Mouse (Mus musculus) hindbrain, postnatal 0 days (tissue): ENCODE measurements around the gene Setd3. TPM values are rescaled to one million over a fixed set of nuclear protein-coding genes. Genes with fewer than 3 reads are reported as not detected.
A peak's percentile ranks its signal among the peaks of the same experiment; 100 is the strongest.

Experiments
- ATAC-seq: fragments of 200-750 bp; cut with Nextera tagmentation; 2 replicates; pipeline ENCODE4 v1.8.0; 2017; ENCODE audit warnings: mild to moderate bottlenecking, moderate TSS enrichment, moderate library complexity
- DNase-seq: peaks from one replicate; pipeline ENCODE4 v3.0.0-alpha.2; 2015; ENCODE audit warnings: low spot score
- H3K27ac ChIP-seq: fragments of 300-500 bp; sonication (generic); 2 replicates; pipeline ENCODE4 v1.5.1; 2014; ENCODE audit warnings: mild to moderate bottlenecking
- H3K27me3 ChIP-seq: fragments of 300-500 bp; sonication (generic); 2 replicates; pipeline ENCODE4 v1.6.1; 2014; ENCODE audit warnings: low read length, mixed read lengths; ENCODE audit not compliant: insufficient read depth
- H3K36me3 ChIP-seq: fragments of 300-500 bp; sonication (generic); 2 replicates; pipeline ENCODE4 v1.6.1; 2014; ENCODE audit warnings: low read length, mixed read lengths; ENCODE audit not compliant: insufficient read depth
- H3K4me1 ChIP-seq: fragments of 300-500 bp; sonication (generic); 2 replicates; pipeline ENCODE4 v1.6.1; 2014; ENCODE audit warnings: antibody characterized with exemption, low read length, mixed read lengths; ENCODE audit not compliant: insufficient read depth
- H3K4me2 ChIP-seq: fragments of 300-500 bp; sonication (generic); 2 replicates; pipeline ENCODE4 v1.6.1; 2014; ENCODE audit warnings: low read depth, mild to moderate bottlenecking, low read length, moderate library complexity, mixed read lengths
- H3K4me3 ChIP-seq: fragments of 300-500 bp; sonication (generic); 2 replicates; pipeline ENCODE4 v1.5.1; 2014; ENCODE audit warnings: low read length
- H3K9ac ChIP-seq: fragments of 300-500 bp; sonication (generic); replicated peaks from 2 replicates; pipeline ENCODE4 v1.6.1; 2014; ENCODE audit warnings: mild to moderate bottlenecking, low read length, moderate library complexity, mixed read lengths
- H3K9me3 ChIP-seq: fragments of 300-500 bp; sonication (generic); 2 replicates; pipeline ENCODE4 v1.6.1; 2016; ENCODE audit warnings: low read length, mixed read lengths
- CTCF ChIP-seq: IDR thresholded peaks from 2 replicates; pipeline ENCODE4 v1.5.1; 2016; ENCODE audit warnings: antibody characterized with exemption, control low read depth, low read depth
- WGBS: fragments of 180-500 bp; shearing (Covaris S2); extraction: QIAGEN DNeasy Blood & Tissue Kit; methylation state at CpG from one replicate; pipeline ENCODE4 v1.1.7; 2014; 5-methylcytosine and 5-hydroxymethylcytosine counted together
- polyA plus RNA-seq: library from polyadenylated mRNA; unstranded; fragments of >200 nt; fragmentation: Nextera tagmentation; extraction: Ambion mirVana; gene quantifications from 2 replicates; pipeline ENCODE4 v1.2.1, GENCODE M21; 2015
- total RNA-seq: library from RNA; depleted of rRNA; stranded (reverse); fragments of >200 nt; gene quantifications from 2 replicates; pipeline ENCODE4 v1.2.3, GENCODE M21; 2014

The Setd3 gene
- total and polyA plus RNA-seq, 2 experiments from 2014 or later: 61.3 to 87.1 TPM

- no peak for TF ChIP-seq CTCF
- Histone ChIP-seq H3K36me3 (peaks cover 67% of the 10 kb centered on the region), H3K9me3 (no peaks in the 10 kb centered on the region), H3K4me3 (no peak overlapping the region), H3K4me1 (no peaks in the 10 kb centered on the region), H3K27me3 (no peaks in the 10 kb centered on the region), H3K27ac (no peak overlapping the region), H3K9ac (no peak overlapping the region), H3K4me2 (no peak overlapping the region)
- DNase-seq (no peak), ATAC-seq (no peak)
- whole genome bisulfite sequencing: 84% methylated on average over 5 of the region's 5 CpGs
Observed at GRCm38 (mm10) chr12:108193878-108194277, 14.8 kb upstream of the Setd3 start.

- DNase-seq (no peak), ATAC-seq (no peak)
- no peaks in the 10 kb centered on the region for H3K27me3 ChIP-seq
- H3K4me1 ChIP-seq: no peaks in the 10 kb centered on the region
- H3K4me3 ChIP-seq: no peak overlapping the region
- 88% methylated on average over 6 of the region's 6 CpGs for WGBS
- no peak overlapping the region for H3K4me2 ChIP-seq
- H3K9me3 ChIP-seq: no peaks in the 10 kb centered on the region
- H3K9ac ChIP-seq: no peak overlapping the region
- peak; percentile 31 for TF ChIP-seq CTCF
- H3K27ac ChIP-seq: no peak overlapping the region
- H3K36me3 ChIP-seq: peaks cover 50% of the 10 kb centered on the region; the same call in 1 of the 2 replicates
Observed at GRCm38 (mm10) chr12:108187541-108188091, 8.5 kb upstream of the Setd3 start.

GRCm38 (mm10) chr12:108181716-108182115 is 2.6 kb upstream of the Setd3 start:
- H3K4me1 ChIP-seq: peaks cover 15% of the 10 kb centered on the region
- ATAC-seq (no peak), DNase-seq (no peak)
- no peaks in the 10 kb centered on the region for H3K9me3 ChIP-seq
- TF ChIP-seq CTCF: no peak
- WGBS: 96% methylated on average over 6 of the region's 6 CpGs
- no peak overlapping the region for H3K9ac ChIP-seq
- no peak overlapping the region for H3K27ac ChIP-seq
- no peak overlapping the region for H3K4me3 ChIP-seq
- no peaks in the 10 kb centered on the region for H3K27me3 ChIP-seq
- H3K4me2 ChIP-seq: no peak overlapping the region
- peaks cover 16% of the 10 kb centered on the region; the same call in 1 of the 2 replicates for H3K36me3 ChIP-seq

GRCm38 (mm10) chr12:108179321-108180266 is 480 bp upstream of the Setd3 start, which contains the start of gene Ccnk:
Gene Ccnk, plus strand, starts transcription at chr12:108179579.
- Histone ChIP-seq H3K9me3 (no peaks in the 10 kb centered on the region), H3K4me3 (peak within 1 kb of the TSS; percentile 99), H3K27me3 (no peaks in the 10 kb centered on the region), H3K27ac (peak within 1 kb of the TSS; percentile 92), H3K4me1 (peaks cover 15% of the 10 kb centered on the region), H3K36me3 (peaks cover 8% of the 10 kb centered on the region; the same call in 1 of the 2 replicates), H3K4me2 (peak within 1 kb of the TSS; percentile 99), H3K9ac (peak within 1 kb of the TSS; percentile 95)
- DNase-seq (peak; percentile 100), ATAC-seq (peak; percentile 99)
- under 1% methylated on average over 80 of the region's 82 CpGs for WGBS
- peak; percentile 53 for TF ChIP-seq CTCF

- H3K9me3 ChIP-seq: no peaks in the 10 kb centered on the region
- DNase-seq (peak; percentile 65), ATAC-seq (peak; percentile 58)
- peak overlapping the region; percentile 92 for H3K27ac ChIP-seq
- H3K27me3 ChIP-seq: no peaks in the 10 kb centered on the region
- under 1% methylated on average over 78 of the region's 103 CpGs for WGBS
- H3K36me3 ChIP-seq: peaks cover 8% of the 10 kb centered on the region; the same call in 1 of the 2 replicates
- H3K4me2 ChIP-seq: peak overlapping the region; percentile 99
- peaks cover 15% of the 10 kb centered on the region for H3K4me1 ChIP-seq
- H3K9ac ChIP-seq: peak overlapping the region; percentile 95
- H3K4me3 ChIP-seq: peak overlapping the region; percentile 99
- no peak for TF ChIP-seq CTCF
Observed at GRCm38 (mm10) chr12:108178331-108179245, 526 bp downstream of the Setd3 start.

- DNase-seq (no peak), ATAC-seq (no peak)
- 70% methylated on average over 3 of the region's 3 CpGs for WGBS
- Histone ChIP-seq H3K27me3 (no peaks in the 10 kb centered on the region), H3K4me3 (no peak overlapping the region), H3K36me3 (no peaks in the 10 kb centered on the region), H3K4me1 (peaks cover 15% of the 10 kb centered on the region), H3K27ac (no peak overlapping the region), H3K9me3 (no peaks in the 10 kb centered on the region), H3K9ac (no peak overlapping the region), H3K4me2 (no peak overlapping the region)
- no peak for TF ChIP-seq CTCF
Observed at GRCm38 (mm10) chr12:108176366-108176765, 2.7 kb downstream of the Setd3 start.
